Mouse (Mus musculus): Measurements from ENCODE around the gene Wrap53.
"Not testable (repeated sequence)": the region's sequence is repeated elsewhere in the genome, so short reads cannot be mapped to it uniquely, and the experiment has no call there.

The Wrap53 gene

DNA sequence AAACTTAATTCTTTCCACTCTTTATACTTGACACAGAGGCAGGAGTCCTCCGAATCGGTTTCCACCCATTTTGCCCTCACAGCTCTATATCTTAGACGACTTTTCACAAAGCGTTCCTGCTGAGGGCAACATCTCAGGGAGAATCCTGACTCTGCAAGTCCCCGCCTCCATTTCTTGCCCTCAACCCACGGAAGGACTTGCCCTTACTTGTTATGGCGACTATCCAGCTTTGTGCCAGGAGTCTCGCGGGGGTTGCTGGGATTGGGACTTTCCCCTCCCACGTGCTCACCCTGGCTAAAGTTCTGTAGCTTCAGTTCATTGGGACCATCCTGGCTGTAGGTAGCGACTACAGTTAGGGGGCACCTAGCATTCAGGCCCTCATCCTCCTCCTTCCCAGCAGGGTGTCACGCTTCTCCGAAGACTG lies at the start of gene Wrap53, which contains the start of gene Trp53:
Wrap53 (minus strand) TSS at position 165 of the 424 bp plus-strand sequence.
Trp53 (plus strand) TSS at position 269 of the 424 bp plus-strand sequence.
- DNase-seq (ENCODE audit: low read depth), result peak; percentile 93

DNA sequence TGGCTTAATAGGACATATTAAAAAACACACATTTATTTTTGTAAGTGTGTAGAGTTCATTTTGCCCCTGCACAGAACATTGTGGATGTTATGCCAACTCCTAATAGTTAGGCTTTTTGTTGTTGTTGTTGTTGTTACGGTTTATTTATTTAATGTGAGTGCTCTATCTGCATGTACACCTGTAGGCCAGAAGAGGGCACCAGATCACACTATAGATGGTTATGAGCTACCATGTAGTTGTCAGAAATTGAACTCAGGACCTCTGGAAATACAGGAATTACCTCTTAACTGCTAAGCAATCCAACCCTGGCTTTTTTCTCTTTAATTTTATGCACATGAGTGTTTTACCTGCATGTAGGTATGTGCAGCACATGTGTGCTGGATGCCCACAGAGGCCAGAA lies 49.7 kb upstream of the Wrap53 start:
- peak; percentile 39 for DNase-seq (ENCODE audit: low read depth)

GRCm38 (mm10) chr11:69628286-69628685 lies 48.2 kb upstream of the Wrap53 start:
- DNase-seq (ENCODE audit: low read depth), result peak; percentile 81

DNA sequence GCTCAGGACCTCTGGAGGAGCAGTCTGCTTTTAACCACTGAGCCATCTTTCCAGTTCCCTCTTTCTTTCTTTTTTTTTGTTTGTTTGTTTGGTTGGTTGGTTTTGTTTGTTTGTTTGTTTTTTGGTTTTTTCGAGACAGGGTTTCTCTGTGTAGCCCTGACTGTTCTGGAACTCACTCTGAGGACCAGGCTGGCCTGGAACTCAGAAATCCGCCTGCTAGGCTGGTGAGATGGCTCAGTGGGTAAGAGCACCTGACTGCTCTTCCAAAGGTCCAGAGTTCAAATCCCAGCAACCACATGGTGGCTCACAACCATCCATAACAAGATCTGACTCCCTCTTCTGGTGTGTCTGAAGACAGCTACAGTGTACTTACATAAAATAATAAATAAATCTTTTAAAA lies 44.3 kb upstream of the Wrap53 start:
- not testable (repeated sequence) for DNase-seq (ENCODE audit: low read depth)

DNA sequence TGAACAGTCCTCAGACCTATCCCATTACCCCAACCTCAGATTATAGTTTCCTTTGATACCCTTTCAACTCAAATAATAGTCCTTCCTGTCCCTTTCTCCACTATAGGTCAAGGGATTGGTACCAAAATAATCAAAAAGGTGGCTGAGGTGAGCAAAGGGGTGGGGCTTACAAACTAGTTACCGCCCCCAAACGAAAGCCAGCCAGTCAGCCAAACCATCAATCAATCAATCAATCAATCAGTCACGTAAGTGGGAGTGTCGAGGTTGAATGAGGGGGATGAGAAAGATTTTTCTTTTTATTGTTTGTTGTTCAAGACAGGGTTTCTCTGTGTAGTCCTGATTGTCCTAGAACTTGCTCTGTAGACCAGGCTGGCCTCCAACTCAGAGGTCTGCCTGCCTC lies 43.0 kb upstream of the Wrap53 start:
- no peak for DNase-seq (ENCODE audit: low read depth)

GRCm38 (mm10) chr11:69622406-69622805 lies 42.4 kb upstream of the Wrap53 start:
- DNase-seq (ENCODE audit: low read depth), result no peak

GRCm38 (mm10) chr11:69621571-69622268 lies 41.7 kb upstream of the Wrap53 start, which contains the start of gene Sat2:
Sat2 (plus strand) TSS chr11:69622024.
- DNase-seq (ENCODE audit: low read depth), result no peak

DNA sequence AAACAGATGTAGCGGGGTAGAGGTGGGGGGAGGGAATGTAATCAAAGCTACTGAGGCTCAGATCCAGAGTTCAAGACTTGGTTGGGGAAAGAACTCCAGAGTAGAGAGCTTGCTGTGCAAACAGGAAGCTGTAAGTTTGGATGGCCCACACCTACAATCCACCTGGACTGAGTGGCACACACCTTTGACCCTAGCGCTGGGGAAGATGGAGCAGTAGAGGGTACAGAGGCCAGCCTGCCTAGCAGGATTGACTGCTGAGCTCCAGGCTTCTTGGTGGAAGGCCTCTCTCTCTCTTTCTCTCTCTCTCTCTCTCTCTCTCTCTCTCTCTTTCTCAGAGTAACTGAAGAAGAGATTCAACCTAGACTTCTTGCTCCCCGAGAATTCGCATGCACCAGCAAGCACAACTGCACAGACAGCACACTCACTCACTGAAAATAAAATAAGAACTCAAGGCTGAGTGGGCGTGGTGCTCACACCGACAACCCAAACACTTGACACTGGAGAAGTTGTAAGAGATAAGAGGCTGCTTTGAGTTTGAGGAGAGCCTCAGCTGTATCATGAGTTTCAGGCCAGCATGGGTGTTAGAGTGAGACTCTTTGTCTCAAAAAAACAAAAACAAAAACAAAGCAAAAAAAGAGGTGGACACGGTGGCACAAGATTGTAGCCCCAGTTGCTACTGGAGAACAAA lies 40.5 kb upstream of the Wrap53 start:
- DNase-seq (ENCODE audit: low read depth), result no peak

- DNase-seq (ENCODE audit: low read depth), result no peak
These were observed 37.8 kb upstream of the Wrap53 start, which contains the start of gene Shbg for GRCm38 (mm10) chr11:69617805-69618204. Shbg (minus strand) TSS chr11:69617905.

GRCm38 (mm10) chr11:69616781-69617180 lies 36.7 kb upstream of the Wrap53 start:
- DNase-seq (ENCODE audit: low read depth), result no peak

DNA sequence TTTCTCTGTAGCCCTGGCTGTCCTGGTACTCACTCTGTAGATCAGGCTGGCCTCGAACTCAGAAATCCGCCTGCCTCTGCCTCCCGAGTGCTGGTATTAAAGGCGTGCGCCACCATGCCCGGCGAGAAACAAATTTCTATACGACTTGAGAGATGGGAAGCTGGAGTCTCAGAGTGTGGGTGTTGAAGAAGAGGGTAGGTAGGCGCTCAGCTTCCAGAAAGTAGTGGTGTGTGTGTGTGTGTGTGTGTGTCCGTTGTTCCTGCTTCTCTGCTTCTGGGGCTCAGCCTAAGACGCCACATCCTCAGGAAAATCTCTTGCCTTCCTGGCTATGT lies 34.2 kb upstream of the Wrap53 start:
- DNase-seq (ENCODE audit: low read depth), result not testable (repeated sequence)

GRCm38 (mm10) chr11:69613553-69614256 lies 33.6 kb upstream of the Wrap53 start:
- no peak for DNase-seq (ENCODE audit: low read depth)

DNA sequence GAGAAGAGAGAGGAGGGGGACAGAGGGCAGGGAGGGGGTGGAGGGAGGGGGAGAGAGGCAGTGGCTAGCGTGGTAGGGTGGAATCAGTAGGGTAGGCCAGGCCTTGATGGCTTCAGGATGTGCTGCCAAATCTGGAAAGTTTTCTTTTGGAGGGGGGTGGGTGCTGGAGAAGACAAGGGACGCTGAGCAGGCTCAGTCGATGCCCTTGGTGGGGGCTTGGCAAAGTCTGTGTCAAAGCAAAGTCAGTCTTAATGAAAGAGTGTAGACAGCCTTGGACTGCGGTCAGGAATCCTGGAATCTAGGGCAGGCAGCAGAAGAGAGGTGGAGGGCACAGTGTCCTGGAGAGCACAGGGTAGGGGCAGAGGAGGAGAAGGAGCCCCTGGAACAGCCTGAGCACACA lies 30.8 kb upstream of the Wrap53 start:
- no peak for DNase-seq (ENCODE audit: low read depth)

- no peak for DNase-seq (ENCODE audit: low read depth)
These were observed 29.4 kb upstream of the Wrap53 start for GRCm38 (mm10) chr11:69609416-69609815.

GRCm38 (mm10) chr11:69608525-69608924 lies 28.5 kb upstream of the Wrap53 start:
- DNase-seq (ENCODE audit: low read depth), result no peak

DNA sequence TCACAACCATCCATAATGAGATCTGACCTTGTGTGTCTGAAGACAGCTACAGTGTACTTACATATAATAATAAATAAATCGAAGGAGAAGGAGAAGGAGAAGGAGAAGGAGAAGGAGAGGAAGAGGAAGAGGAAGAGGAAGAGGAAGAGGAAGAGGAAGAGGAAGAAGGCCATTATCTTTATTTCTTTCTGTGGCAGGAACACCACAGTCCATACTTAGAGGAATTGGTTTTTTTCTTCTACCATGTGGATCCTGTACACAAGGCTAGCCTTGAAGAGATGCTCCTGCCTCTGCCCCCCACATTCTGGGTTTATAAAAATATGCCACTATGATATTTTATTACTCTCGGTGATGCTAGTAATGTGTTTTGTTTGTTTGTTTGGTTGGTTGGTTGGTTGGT lies 26.8 kb upstream of the Wrap53 start:
- no peak for DNase-seq (ENCODE audit: low read depth)

GRCm38 (mm10) chr11:69606491-69606795 lies 26.4 kb upstream of the Wrap53 start:
- no peak for DNase-seq (ENCODE audit: low read depth)

- DNase-seq (ENCODE audit: low read depth), result peak; percentile 93
These were observed 25.9 kb upstream of the Wrap53 start, which contains the start of gene Atp1b2 for GRCm38 (mm10) chr11:69605726-69606490. Atp1b2 (minus strand) TSS chr11:69605942.

DNA sequence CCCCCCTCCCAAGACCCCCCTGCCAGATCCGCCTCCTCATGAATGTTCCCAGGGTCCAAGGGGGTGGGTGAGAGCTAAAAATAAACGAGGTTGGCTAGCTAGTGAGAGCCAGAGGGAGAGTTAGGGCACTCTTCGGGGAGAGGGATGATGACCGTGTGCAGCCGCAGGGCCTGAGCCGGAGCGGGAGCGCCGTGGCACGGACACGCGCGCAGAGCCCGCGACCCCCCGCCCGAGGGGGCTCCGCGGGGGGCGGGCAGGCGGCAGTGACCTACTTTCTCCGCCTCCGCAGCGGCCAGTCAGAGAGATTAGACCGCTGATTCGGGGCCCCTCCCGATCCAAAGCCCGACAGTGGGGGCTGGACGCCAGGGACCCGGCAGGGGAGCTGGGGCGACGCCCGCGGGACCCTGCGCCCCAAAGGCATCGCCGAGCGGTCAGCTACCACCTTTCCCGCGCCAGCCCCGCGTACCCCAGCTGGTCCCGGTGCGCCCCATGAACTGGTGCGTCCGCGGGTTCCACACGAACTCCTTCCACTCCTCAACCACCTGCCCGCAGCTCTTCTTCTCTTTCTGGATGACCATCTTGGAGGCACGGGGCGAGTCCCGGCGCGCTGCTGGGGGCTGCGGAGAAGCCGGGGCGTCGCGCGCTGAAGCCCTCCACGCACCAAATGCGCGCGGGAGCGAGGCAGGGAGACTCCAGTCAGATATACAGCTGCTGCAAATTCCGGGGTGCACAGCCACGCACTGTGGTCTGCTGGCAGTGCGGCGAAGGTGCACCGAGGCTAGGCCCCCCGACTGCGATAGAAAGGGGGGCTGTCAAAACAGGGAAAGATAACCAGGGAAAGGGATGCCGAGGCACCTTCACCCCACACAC lies 25.0 kb upstream of the Wrap53 start:
- no peak for DNase-seq (ENCODE audit: low read depth)

- no peak for DNase-seq (ENCODE audit: low read depth)
These were observed 24.3 kb upstream of the Wrap53 start for GRCm38 (mm10) chr11:69604347-69604746.

- DNase-seq (ENCODE audit: low read depth), result no peak
These were observed 23.5 kb upstream of the Wrap53 start for GRCm38 (mm10) chr11:69603516-69603915.

Data from c-Kit-positive CD71-positive TER-119-negative erythroid progenitor cells, embryonic 14.5 days (primary cell).